Mouse (Mus musculus) large intestine, adult 2 months (tissue): ENCODE data around the gene Ttc29. TPM values are rescaled to one million over a fixed set of nuclear protein-coding genes. Genes with fewer than 3 reads are reported as not detected.
A peak's percentile ranks its signal among the peaks of the same experiment; 100 is the strongest.

Source experiments
- DNase-seq: peaks from one replicate; pipeline ENCODE4 v3.0.0-alpha.2; 2012; ENCODE audit warnings: low read depth, low spot score
- WGBS: fragments of 180-500 bp; shearing (Covaris S2); methylation state at CpG from one replicate; pipeline ENCODE4 v1.1.7; 2018; 5-methylcytosine and 5-hydroxymethylcytosine counted together
- polyA plus RNA-seq: library from polyadenylated mRNA; depleted of rRNA; stranded (reverse); fragments of >200 nt; gene quantifications from 2 replicates; pipeline ENCODE4 v1.2.3, GENCODE M21; 2012

Gene Ttc29
- polyA plus RNA-seq, 1 experiment, result not detected

DNA sequence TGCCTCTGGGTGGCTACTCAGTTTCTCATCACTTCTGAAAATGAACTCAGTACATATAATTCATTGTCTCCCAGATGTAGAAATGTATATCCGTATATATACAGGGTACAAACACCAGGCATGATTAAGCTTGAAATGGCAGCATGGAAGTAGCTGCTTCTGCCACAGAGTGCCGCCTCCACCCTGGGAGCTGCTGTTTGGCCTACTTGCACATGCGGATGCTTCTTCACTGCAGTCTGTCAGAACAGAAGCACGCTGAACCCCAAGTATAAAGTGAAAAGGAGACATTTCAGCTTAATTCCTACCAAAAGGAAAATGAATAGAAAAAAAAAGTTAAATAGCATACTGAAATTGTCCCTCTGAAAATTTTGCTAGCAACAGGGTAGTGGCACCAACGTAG, 141.7 kb downstream of the Ttc29 start:
- DNase-seq, result no peak
- 87% methylated on average over 5 of the region's 5 CpGs for WGBS

DNA sequence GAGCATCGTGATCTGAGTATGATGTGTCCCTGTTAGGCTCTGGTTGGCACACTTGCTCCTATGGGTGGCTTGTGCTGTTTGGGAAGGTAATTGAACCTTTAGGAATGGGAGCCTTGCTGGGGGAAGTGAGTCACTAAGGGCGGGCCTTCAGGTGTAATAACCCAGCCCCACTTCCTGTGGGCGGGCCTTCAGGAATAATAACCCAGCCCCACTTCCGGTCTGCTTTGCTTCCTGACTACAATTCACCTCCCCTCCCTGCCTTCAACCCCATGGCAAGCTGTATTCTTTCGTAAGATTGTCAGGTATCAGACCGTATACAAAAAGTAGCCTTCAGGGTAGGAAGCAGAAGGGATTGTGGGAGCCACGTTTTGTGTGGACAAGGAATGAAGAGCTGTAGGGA, 177.7 kb downstream of the Ttc29 start:
- DNase-seq, result no peak
- 84% methylated on average over 7 of the region's 7 CpGs for WGBS

DNA sequence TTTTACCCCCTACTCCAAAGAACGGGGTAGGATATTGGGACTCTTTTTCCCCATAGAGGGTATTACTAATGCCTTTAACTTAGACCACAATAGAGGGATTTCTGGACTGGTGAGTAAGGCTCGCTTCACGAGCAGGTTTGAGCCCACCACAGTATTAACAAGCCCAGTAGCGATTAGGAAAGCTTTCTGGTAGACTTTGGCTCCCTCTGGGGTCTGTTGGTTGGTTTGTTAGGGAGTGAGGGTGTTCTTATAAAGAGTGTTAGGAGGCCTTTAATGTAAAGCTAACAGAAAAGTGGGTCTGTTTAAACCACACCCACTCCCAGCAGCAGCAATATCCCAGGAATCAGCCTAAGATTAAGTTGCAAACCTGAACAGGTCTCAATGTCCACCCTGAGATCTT, 206.2 kb downstream of the Ttc29 start:
- no peak for DNase-seq
- WGBS, result 31% methylated on average over 4 of the region's 4 CpGs

DNA sequence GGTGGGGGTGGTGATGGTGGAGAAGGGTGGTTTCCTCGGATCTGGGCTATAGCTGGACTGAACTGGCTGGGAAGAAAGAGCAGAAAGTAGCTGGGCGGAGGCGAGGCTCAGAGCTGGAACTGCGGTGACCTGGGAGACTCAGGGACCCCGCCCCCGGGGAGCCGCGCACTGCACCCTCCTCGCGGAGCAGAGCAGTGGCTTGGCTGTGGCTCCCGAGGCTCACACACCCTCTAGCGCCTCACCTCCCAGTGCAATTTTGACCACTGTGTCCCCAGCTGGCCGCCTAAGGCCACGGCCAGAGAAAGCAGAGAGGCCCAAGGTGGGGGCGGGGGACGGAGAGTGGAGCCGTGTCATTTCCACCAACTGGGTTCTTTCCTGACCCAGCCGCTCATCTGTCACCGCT, 207.0 kb downstream of the Ttc29 start:
- no peak for DNase-seq
- WGBS, result 1% methylated on average over 19 of the region's 19 CpGs

DNA sequence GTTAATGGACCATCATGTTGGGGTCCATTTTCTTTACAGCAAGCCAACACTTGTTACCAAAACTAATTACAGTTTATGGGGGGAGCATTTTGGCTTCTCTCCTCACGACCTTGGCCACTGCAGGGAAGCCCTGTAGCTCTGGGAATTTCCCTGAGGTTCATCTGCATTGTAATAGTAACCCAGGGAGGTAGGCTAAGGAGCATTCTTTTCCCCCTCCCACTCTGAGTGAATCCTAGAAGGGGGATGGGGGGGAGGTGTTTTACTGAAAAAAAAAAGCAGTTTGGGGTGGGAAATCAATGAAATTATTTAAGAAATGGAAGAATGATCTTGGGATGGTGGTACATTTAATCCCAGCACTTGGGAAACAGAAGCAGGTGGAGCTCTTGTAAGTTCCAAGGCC, 210.8 kb downstream of the Ttc29 start:
- whole genome bisulfite sequencing, result 2% methylated on average over 1 of the region's 1 CpGs
- DNase-seq, result no peak

DNA sequence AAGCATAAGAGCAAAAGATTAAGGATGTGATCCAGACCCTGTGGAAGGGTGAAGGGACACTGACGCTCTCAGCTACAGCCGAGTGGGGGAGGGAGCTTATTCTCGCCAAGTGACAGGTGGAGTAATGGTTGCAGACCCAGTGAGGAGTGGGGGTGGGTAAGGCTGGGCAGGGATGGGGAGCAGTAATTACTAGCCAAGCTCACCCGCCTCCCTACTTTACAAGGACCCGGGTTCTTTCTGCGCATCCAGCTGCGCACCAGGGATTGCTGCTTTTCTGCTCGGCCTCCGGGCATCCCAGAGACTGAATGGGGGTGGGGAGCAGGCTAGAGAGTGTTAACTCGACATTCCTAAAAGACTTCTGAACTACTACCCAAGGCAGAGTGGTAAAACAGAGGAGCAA, 213.4 kb downstream of the Ttc29 start:
- no peak for DNase-seq
- under 1% methylated on average over 10 of the region's 10 CpGs for WGBS

DNA sequence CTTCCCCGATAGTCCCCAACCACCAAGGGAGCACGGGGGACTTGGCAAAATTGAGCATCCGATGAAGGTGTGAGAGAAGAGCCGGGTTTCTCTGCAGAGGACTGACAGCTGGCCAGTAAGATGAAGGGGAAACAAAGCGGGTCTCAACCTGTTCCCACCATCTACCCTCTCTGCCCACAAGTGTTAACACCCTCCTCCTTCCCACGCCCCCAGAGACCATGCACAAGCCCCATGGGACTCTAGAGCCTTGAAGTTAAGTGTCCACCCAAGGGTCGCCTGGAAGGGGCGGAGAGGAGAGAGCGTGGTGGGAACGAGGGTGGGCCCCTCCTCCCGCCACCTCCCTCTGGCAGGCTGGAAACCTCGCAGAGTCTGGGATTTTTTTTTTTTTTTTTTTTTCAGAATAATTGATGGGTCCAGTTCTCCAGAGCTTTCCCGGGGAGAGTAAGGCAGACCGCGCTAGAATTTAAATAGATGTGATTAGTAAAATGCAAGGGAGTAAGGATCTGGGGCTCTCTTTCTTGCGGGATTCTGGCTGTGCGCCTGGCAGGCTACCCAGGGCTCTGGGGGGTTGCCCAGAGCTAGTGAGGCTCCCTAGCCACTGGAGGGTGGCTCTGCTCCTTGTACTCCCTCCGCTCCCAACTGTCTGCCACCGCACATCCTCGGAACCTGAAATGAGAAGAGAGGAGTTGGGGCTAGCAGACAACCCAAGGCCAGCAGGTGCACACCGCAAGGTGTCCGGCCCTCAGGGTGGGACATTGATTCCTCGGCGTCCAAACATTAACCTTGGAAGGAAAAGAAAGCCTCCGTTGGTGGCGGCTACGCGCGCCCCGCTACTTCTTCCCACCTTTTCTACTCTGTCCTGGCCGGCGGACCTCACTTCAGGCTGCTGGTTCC, 214.0 kb downstream of the Ttc29 start:
- no peak for DNase-seq
- 4% methylated on average over 32 of the region's 32 CpGs for WGBS

DNA sequence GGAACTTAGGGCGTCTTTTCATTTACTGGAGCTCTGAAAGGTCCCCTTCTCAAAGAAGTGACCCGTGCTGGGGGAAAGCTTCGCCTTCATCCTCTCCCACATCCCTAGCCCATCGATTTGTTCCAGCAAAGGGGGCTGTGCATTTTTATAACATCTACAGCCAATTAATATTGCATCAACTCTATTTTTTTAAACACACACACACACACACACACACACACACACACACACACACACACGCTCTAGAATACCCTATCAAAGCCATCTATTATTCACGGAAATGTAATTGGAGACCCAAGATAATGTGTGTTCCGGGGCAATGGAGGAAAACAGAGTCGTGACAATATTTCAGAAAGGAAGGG, 214.7 kb downstream of the Ttc29 start:
- WGBS, result 4% methylated on average over 8 of the region's 8 CpGs

DNA sequence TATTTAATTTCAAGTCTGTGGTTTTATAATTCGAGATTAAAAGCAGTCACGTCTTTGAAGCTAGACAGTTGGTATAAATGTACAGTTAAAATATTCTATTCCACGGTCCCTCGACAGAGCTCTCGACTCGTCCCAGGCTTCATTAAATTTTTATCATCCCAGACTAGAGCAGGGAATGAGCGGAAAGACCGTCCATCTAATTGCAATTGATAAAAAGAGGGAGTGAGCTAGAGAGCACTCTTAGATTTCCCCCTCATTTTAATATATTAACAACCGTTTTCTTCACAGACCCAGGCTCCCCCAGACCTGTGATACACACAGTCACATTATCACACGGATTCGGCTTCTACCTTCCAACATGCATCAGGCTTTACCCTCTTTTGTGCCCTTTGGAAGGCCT, 215.1 kb downstream of the Ttc29 start:
- no peak for DNase-seq
- 11% methylated on average over 11 of the region's 11 CpGs for WGBS

More for the DNA sequence above, 214.7 kb downstream of the Ttc29 start:
- DNase-seq, result no peak

DNA sequence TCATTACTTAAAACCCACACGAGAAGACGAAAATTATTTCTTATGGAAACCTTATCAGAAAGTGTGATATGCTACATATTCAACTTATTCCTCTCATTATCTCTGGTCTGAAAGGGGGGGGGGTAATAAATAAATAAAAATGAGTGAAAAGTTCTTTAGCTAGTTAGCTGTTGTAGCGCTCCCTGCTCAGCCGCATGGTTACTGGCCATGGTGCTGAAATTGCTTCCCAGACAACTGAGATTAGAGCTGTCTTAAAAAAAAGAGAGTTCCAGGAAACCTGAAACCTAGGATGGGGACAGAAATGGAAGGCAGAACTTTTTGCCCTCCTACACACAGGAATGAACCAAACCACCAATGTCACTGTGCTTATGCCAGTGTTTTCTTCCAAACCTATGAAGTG, 218.3 kb downstream of the Ttc29 start:
- 17% methylated on average over 4 of the region's 4 CpGs for WGBS
- peak; percentile 4 for DNase-seq

DNA sequence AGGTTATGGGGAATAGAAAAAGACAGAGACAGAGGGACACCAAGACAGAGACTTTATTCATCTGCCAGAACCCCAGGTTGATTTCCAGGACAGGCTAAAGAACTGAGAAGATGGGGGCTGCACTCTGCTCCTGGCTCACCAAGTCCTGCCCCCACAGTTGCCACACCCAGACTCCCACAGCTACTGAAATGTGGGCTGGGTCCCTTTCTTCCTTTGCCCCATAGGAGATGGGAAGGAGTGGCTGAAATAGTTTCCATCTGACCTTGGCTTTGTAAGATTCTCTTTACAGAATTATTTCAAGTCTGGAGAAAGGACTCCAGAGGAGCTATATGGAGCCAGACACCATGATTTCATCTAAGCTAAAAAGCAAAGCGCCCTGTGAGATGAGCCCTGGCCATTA, 219.4 kb downstream of the Ttc29 start:
- DNase-seq, result no peak
- WGBS, result 38% methylated on average over 1 of the region's 1 CpGs

DNA sequence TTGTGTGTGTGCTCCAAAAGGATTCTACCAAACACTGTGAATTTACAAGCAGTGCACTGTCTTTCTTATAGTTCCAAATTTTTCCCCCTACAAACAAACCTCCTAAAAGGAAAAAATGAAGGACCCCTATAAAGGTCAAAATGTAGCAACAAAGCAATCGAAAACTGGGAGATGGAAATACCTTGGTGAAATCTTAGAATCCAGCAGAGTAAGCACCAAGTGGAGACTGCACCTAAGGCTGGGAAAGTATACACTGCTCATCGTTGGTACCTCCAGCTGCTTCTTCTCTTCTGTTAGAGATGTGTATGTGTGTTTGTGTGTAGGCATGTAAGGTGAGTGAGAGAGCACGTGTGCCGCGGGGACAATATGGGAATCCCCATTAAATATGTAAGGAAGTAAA, 220.2 kb downstream of the Ttc29 start:
- DNase-seq, result no peak
- WGBS, result 26% methylated on average over 5 of the region's 5 CpGs

DNA sequence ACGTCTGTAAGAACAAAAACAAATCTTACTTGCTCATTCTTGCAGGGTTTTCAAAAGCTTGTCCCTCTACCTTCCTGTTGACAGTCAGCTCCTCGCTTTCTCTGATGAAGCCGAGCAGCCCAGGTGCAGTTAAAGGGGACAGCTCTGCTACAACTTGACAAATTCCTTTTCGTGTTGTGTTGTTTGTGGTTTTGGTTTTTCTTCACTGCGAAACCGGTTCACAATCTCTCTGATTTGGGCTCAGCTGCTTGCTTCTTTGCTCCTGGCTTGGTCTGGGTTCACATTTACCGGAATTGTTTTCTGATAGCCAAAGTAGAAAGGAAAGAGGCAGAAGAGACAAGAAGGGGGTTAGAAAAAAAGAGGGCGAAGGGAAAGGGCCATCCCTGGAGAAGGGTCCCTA, 221.2 kb downstream of the Ttc29 start:
- WGBS, result 12% methylated on average over 8 of the region's 8 CpGs
- no peak for DNase-seq

DNA sequence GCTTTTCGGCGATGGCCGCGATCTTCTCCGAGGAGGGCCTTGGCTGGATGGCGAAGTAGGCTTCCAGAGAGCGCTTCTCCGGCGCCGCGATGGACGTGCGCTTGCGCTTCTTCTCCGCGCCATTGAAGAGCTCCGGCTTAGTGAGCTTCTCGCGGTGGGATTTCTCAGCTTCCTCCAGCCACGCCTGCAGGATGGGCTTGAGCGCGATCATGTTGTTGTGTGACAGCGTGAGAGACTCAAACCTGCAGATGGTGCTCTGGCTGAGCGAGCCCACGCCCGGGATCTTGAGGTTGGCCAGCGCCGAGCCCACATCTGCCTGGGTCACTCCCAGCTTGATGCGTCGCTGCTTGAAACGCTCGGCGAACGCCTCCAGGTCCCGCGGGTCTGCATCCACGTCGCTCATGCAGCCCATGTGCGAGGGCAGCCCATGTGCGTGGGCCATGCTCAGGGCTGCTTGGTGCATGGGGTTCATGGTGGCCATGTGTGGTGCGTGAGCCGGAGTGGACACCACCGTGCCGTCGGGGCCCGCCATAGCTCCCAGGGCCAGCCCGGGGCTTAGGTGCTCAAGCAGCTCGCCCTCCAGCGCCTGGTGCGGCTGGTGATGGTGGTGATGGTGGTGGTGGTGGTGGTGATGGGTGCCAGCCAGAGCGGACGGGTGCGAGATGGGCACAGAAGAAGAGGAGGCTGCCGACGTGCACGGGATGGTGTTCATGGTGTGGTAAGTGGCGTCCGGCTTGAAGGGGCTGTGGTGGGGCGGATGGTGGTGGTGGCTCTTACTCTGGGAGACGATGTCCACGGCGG, 221.9 kb downstream of the Ttc29 start:
- no peak for DNase-seq
- 2% methylated on average over 62 of the region's 62 CpGs for WGBS

DNA sequence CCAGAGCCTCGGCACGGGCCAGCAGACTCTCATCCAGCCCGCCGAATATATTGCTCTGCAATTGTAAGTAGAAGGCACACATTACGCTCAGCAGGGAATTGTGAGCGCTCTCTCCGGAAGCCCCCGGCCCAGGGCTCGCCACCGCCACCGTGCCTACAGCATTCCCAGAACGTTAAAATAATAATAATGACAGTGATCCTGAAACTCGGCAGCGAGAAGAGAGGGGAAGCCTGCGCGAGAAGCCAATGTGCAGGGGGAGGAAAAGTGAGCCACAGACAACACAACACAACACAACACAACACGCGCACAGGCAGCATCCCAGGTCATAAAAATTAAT, 222.5 kb downstream of the Ttc29 start:
- 3% methylated on average over 18 of the region's 18 CpGs for WGBS
- DNase-seq, result no peak

DNA sequence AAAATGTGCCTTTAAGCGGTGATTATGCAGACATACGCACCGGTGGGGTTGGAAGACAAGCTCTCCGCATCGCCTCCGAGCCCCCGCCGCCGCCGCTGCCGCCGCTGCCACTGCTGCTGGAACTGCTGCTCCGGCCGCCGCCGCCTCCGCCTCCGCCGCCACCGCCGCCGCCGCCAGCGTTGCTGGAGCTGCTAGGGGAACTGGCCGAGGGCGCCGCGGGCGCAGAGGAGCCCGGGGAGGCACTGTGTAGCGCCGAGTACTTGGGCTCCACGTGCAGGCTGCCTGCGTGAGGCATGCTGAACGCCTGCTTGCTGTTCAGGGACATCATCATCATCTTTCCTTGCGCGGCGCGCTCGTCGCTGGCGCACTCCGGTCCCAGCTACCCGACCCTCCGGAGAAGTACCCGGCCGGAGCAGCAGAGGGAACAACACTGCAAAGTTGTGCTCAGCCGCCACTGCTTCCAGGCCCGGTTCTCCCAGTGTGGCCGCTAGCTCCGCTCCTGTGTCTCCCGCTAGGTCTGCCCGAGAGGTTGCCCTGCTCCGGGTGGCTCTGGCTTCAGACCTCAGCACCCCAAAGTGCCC, 223.1 kb downstream of the Ttc29 start, which contains the start of gene Pou4f2:
Pou4f2 (minus strand) TSS at position 575 of the 581 bp plus-strand sequence.
- DNase-seq, result no peak
- 2% methylated on average over 54 of the region's 54 CpGs for WGBS

DNA sequence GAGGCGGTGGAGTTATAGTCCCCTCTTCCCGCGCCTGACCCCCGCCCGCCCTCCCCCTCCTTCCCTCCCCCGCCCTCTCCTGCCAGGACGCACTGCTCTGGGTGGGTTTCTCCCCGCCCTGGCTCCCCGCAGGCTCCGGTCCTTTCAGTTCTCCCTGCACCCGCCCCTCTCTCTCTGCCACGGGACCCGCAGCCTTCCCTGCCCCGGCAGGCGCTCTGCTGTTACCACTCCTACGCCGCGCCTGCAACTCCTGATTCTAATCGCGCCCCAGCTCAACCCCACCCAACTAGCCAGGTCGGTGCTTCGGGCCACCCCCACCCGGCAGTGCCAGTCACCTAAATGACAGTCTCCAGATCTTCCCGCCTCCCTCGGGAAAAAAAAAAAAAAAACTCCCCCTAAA, 223.6 kb downstream of the Ttc29 start:
- DNase-seq, result no peak
- 3% methylated on average over 20 of the region's 25 CpGs for WGBS

DNA sequence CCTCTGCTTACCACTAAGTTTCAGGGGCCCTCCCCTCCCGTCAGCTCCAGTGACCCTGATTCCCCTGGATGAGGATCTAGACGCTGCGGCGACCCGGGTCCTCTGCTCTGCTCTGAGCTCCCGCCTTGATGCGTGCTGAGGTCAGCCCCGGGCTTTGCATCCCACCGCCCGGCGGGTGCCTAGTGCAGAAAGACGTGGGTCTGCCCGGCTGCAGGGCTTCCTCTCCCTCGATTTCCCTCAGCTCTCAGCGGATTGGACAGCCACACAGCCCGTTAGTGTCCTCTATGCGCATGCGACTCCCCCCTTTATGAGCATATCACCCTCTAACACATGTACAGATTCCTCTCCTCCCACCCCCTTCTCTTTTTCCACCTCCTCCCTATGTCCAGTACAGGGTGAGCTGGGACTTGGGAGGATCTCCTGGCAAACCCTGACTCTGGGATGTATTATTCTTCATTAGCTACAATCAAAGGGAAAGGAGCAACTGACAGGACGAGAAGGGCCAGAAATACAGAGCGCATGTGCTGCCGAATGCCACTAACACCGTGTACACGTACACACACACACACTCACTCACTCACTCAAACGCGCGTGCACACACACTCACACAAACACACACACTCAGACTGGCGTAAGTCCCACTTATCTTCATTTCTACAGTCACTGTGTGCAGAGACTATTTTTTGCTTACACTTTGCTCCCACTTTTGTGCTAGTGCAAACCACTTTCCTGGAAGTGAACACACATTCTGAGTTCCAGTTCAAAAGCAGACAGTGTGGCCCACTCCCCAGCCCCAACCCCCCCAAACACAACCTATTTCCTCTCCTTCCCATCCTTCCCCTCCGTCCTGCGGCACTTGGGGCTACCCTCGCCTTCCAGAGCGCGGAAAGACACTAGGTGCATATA, 224.3 kb downstream of the Ttc29 start:
- WGBS, result 7% methylated on average over 32 of the region's 32 CpGs
- no peak for DNase-seq

DNA sequence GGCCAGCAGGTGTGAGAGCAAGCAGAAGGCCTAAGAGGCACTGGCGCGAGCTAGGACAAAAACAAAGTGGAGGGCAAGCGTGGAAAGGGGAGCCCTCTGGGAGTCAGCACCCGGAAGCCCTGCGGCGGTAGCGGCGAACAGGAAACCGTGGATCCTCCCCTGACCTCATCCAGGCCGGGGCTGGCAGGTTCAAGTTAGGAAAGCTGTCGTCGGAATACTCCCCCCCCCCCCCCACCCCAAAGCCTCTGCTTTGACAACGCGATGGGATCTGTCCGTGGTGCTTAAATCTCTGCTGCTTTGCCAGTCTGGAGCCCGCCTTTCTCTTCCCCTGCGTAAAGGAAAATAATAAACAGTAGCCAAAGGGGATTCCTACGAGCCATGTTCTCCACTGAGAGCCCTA, 225.0 kb downstream of the Ttc29 start:
- no peak for DNase-seq
- WGBS, result 2% methylated on average over 18 of the region's 18 CpGs

DNA sequence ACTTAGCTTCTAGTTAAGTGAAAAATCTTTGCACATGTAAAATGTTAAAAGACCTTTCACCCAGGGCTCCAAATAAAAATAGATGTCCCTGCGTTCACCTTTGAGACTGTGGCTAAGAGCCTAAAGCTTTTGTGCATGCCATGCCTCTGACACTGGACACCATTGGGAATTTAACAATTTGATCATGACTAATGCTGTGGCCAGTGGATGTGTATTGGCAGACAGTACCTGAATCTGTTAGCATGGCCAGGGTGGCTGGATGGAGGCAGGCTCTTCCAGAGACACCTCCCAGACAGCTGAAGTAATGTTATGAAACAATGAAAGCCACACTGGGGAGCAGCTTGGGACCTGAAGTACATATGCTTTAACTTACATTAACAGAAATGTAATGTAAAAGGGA, 229.7 kb downstream of the Ttc29 start:
- DNase-seq, result no peak
- WGBS, result 87% methylated on average over 1 of the region's 1 CpGs
